Mouse (Mus musculus) myocyte (in vitro differentiated cells): ENCODE measurements around the gene Tmem139.

Experiments used
- CEBPB ChIP-seq: IDR thresholded peaks from 2 replicates; pipeline ENCODE4 v1.6.1; 2011; ENCODE audit warnings: mild to moderate bottlenecking, moderate library complexity; ENCODE audit not compliant: poor library complexity, insufficient read depth, severe bottlenecking
- MAX ChIP-seq: IDR thresholded peaks from one replicate; pipeline ENCODE4 v1.6.1; 2011; ENCODE audit warnings: low read depth, mild to moderate bottlenecking, control low read depth
- MYOD1 ChIP-seq, 3 experiments: IDR thresholded peaks; one replicate each; pipeline ENCODE4 v1.6.1; 2011; ENCODE audit warnings: control low read depth in 2 of 3, low read depth in 2 of 3, mild to moderate bottlenecking in 2 of 3, moderate library complexity in 1 of 3; ENCODE audit not compliant: insufficient read length in 2 of 3, control insufficient read depth in 1 of 3
- MYOG ChIP-seq, 3 experiments: IDR thresholded peaks; one replicate each; pipeline ENCODE4 v1.6.1; 2011; ENCODE audit warnings: control low read depth in 2 of 3, low read depth in 2 of 3, mild to moderate bottlenecking in 2 of 3; ENCODE audit not compliant: insufficient read length in 2 of 3, control insufficient read depth in 1 of 3, insufficient read depth in 1 of 3
- POLR2A ChIP-seq: IDR thresholded peaks from one replicate; pipeline ENCODE4 v1.6.1; 2011; ENCODE audit warnings: low read depth, mild to moderate bottlenecking, control low read depth, moderate library complexity; ENCODE audit not compliant: insufficient read length
- POLR2AphosphoS2 ChIP-seq: IDR thresholded peaks from one replicate; pipeline ENCODE4 v1.6.1; 2011; ENCODE audit warnings: low read depth, control low read depth; ENCODE audit not compliant: insufficient read length
- REST ChIP-seq: IDR thresholded peaks from one replicate; pipeline ENCODE4 v1.6.1; 2011; ENCODE audit warnings: mild to moderate bottlenecking, control low read depth, moderate library complexity; ENCODE audit not compliant: insufficient read depth, insufficient read length
- TCF12 ChIP-seq: IDR thresholded peaks from one replicate; pipeline ENCODE4 v1.6.1; 2011; ENCODE audit warnings: mild to moderate bottlenecking, control low read depth; ENCODE audit not compliant: poor library complexity, insufficient read depth, severe bottlenecking
- USF1 ChIP-seq: IDR thresholded peaks from one replicate; pipeline ENCODE4 v1.6.1; 2011; ENCODE audit warnings: low read depth, mild to moderate bottlenecking, control low read depth, moderate library complexity

DNA sequence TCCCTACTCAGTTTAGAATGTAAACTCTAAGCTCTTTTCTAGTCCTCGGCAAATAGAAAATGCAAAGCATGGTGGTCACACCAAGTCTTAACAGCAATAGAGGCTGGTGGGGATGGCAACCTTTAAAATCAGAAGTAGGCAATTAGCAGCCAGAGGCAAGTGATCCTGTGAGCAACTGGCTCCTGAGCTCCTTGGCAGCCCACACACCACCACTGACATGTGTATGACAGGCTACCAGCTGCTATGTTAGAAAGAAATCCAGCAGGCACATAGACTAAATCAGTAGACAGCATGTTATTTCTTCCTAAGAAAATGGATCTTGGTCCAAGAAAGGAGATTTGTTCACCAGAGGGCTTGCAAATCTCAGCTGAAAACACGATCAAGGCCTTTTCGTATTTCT, 30.6 kb upstream of the Tmem139 start:
- TF ChIP-seq POLR2AphosphoS2 (no peak), USF1 (no peak), MAX (no peak), POLR2A (no peak), TCF12 (no peak), REST (no peak), MYOG (IDR thresholded peaks at IDR 0.05; ENCODE audit: control insufficient read depth in 1 of 3, insufficient read depth in 1 of 3, insufficient read length in 2 of 3, low read depth in 2 of 3) (no peak), MYOD1 (IDR thresholded peaks at IDR 0.05; ENCODE audit: control insufficient read depth in 1 of 3, insufficient read length in 2 of 3, low read depth in 2 of 3) (no peak), CEBPB (no peak)
